Mouse (Mus musculus) adrenal gland (tissue): ENCODE results near the gene Tacc2.

Source experiments
- intact Hi-C: fragments of 180-260 bp; cut with DNase I; formaldehyde crosslinking; loops from one replicate; pipeline ENCODE4 v1.15.1; 2025

The Tacc2 gene

DNA sequence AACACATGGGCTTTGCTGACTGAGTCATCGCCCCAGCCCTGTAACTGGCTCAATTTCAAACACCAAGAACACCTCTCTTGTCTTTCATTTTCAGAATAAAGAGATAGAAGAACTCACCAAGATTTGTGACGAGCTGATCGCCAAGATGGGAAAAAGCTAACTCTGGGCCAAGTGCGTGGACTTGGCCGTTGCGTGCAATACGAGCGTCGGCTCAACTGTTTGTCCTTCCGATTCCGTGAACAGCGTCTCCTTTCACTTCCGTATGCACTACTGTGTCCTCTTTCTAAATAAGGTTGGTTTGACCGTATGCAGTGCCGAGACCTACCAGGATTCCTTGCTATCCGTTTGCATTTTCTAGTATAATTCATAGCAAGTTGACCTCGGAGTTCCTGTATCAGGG, 186.9 kb downstream of the Tacc2 start:
- intact Hi-C loops, result loop anchor here (5.0 kb wide), 2 partner anchors 87 to 232 kb away; no protein-coding TSS in a partner anchor

DNA sequence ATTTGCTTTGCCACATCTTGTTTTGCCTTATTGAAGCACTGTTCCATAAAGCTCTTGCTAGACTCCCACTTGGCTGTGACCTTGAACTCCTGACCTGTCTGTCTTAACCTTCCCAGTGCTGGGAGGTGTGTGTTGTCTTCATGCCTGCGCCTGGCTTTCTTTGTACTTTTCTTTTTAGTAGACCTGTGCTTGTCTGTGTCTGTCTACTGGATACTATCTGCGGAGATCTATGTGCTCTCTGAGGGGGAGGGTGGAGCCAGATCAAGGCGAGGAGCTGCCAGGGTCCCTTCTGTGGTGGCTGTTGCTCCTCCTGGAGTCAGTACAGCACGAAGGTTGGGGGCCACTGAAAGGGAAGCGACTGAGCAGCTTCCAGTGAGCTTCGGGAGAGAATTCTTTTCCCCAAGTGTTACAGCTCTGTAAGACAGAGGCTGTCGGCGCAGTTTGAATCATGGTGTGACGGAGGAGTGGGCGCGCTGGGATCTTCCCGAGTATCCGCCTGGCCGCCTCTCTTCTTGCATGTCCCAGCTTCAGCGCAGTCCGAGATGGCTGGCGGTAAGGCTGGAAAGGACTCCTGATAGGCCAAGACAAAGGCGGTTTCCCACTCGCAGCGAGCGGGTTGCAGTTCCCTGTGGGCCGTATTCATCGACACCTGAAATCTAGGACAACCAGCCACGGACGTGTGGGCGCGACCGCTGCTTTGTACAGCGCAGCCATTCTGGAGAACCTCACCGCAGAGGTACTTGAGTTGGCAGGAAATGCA, 189.4 kb downstream of the Tacc2 start:
- intact Hi-C loops, result no loop called here

DNA sequence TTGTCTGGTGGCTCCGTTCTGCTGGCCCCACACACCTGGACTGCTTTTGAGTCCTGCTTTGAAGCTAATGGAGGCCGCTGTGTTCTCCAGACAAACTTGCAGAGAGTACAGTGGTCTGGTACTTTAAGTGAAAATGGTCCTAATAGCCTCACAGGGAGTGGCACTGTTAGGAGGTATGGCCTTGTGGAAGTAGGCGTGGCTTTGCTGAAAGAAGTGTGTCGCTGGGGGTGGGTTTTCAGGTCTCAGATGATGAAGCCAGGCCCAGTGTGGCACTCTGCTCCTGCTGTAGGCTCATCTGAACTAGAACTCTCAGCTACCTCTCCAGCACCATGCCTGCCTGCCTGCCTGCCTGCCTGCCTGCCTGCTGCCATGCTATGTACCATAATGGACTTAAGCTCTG, 190.9 kb downstream of the Tacc2 start:
- intact Hi-C loops, result loop anchor here (2.0 kb wide), 1 partner anchor 147 kb away; no protein-coding TSS in a partner anchor

GRCm38 (mm10) chr7:130770707-130771106, 193.5 kb downstream of the Tacc2 start:
- intact Hi-C loops, result no loop called here

GRCm38 (mm10) chr7:130773171-130773830, 196.1 kb downstream of the Tacc2 start:
- intact Hi-C loops, result loop anchor here (2.0 kb wide), 1 partner anchor 54 kb away; no protein-coding TSS in a partner anchor

DNA sequence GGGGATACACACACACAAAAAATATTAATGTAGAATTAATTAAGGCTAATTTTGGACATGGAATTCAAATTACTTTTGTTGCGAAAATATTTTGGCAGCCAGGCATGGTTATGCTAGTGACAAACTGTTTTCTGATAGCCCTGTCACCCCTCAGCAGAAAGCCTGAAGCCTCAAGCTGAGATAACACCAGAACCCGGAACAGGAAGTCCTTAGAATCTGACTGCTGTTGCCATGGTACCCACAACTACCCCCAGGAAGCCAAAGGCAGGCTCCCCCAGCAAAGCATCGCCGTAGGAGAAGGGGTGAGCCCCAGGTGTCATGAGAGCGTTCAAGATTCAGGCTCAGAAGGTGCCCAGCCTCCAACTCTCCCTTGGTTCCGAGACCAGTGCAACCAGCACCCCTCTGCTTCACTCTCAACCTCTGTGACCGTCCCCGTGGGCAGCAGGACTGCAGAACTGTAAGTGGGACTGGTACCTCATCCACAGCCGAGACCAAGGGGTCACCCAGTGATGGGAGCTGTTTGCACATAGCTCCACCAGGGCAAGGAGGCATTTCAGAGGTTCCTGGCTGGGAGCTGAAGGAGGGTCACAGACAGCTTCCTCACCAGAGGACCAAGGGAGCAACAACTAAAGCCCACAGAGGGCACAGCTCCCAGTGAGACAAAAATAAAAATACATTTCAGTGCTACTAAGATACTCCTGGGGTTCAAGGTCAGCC, 196.8 kb downstream of the Tacc2 start, which contains the start of gene Btbd16:
Btbd16 (plus strand) TSS at position 156 of the 717 bp plus-strand sequence.
- intact Hi-C loops, result loop anchor here (2.0 kb wide), 1 partner anchor 53 kb away; no protein-coding TSS in a partner anchor

DNA sequence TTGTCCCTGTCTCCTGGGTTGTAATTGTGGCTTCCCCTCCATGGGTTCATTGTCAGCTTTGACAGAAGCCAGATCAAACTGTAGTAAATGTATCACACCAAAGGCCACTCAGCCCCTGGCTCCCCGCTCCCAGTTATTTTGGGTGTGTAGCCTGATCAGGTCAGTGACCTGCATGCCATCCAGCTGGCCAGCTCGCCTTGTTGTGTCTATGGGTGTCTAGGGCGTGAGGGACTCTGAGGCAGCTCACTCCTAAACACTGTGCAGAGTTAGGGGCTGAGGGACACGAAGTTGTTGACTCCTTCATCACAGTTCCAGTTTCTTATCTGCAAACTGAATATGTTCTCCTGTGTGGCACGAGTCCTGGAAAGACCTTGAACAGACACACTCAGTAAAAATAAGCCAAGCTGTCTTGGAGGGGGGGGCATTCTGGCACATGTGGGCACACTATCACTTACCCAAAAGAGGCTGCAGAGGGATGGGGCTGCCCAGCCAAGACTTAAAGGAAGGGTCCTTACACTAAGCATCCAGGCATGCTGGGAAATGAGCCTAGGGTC, 203.7 kb downstream of the Tacc2 start:
- intact Hi-C loops, result no loop called here

DNA sequence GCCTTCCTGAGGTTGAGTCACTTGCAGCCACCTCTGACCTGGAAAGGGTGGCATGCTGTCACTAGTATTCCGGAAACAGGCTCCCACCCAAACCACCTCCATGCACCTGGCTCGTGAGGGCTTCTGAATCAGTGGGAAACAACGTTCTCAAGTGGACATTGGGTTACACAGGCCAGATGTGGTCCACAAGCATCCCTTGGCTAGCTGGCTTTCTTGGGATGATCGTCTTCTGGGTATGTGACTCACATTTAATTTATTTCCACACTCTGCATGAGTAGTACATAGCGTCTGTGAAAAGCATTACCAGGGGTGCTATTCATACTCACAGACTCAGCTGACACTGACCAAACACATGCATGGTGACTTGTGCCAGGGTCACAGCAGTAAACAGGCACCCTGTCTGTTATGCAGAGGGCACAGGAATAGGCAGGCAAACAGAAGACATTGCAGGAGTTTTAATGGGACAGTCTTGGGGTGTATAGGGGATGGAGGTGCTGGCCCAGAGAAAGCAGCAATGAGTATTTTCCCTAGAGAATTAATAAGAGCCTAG, 205.3 kb downstream of the Tacc2 start:
- intact Hi-C loops, result no loop called here

DNA sequence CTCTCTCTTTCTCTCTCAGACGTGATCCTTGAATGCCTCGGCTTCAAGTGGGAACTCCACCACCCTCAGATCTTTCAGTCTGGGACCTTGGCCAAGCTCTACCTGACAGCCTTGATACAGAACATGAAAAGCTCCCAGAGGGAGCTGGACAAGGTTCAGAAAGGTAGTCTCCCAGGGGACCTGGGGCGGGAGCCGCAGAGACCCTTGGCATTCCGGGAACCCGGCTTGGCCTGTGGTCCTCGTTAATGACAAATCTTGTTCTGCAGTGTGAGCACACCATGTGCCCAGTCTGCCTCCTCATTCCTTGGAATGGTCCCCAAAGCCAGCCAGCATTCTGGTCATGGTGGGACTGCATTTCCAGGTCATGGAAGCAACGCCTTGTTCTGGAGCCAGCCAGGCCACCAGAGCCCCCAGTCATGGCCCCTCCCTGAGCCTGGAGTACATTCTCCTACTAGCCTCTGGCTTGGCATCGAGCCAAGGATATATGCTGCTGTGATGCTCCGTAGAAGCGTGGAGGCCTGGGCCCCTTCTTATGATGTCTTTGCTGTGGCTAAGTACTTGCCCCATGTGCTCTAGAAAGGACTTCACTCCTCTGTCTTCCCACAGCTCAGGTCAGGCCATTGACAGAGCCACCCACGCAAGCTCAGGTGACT, 208.8 kb downstream of the Tacc2 start:
- intact Hi-C loops, result no loop called here

- intact Hi-C loops, result no loop called here
These were observed 209.5 kb downstream of the Tacc2 start for GRCm38 (mm10) chr7:130786708-130787107.

DNA sequence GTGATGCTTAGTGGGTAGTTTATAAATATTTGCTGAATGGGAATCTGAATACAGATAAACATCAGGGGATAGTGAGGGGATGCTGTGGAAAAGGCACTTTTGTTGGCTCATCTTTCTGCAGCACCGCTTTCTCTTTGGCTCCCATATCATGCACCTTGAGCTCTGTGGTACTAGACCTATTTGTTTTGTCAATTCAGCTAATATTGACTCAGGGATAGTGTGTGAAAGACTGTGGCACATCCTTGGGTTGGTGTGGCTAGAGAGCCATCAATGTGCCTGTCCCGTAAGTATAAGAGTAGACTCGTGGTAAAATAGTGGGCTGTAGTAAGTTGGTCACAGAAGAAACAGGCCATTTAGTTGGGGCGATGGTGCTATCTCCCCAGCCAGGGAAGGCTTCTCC, 210.3 kb downstream of the Tacc2 start:
- intact Hi-C loops, result no loop called here

GRCm38 (mm10) chr7:130788950-130789349, 211.7 kb downstream of the Tacc2 start:
- intact Hi-C loops, result no loop called here

- intact Hi-C loops, result no loop called here
These were observed 212.2 kb downstream of the Tacc2 start for GRCm38 (mm10) chr7:130789456-130789855.

DNA sequence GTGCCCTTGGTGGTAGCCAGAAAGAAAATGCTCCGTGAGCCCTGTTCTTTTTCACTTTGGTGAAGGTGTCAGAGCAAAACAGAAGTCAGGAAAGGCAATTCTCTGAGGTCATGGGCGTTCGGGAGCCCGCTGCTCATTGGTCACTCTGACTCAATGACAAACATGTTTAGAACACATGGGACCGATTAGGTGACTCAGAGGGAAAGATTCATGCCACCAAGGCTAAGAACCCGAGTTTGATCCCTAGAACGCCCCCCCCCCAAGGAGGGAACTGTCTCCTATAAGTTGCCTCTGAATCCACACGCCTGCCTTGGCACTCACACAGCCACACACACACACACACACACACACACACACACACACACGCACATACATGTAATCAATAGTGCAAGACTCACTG, 216.4 kb downstream of the Tacc2 start:
- intact Hi-C loops, result no loop called here

GRCm38 (mm10) chr7:130796786-130797185, 219.5 kb downstream of the Tacc2 start:
- intact Hi-C loops, result no loop called here

DNA sequence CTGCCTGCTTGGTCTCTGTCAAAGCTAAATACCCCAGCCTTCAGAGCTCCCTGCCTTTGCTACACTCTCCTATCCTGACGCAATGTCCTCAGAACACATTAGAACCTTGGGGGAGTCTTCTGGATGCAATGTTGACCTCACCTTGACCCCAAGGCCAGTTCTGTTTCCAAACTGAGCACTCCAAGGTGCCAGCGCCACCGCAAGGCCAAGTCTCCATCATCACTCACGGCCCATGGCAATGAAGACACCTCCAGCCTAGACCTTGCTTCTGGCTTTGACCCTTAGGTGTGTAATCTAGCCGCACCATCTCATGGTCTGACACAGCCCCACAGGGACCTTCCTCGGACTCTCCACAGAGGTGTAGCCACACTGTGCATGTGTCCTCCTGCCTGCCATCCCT, 220.3 kb downstream of the Tacc2 start:
- intact Hi-C loops, result no loop called here

GRCm38 (mm10) chr7:130799418-130799817, 222.2 kb downstream of the Tacc2 start:
- intact Hi-C loops, result no loop called here

- intact Hi-C loops, result no loop called here
These were observed 223.4 kb downstream of the Tacc2 start for GRCm38 (mm10) chr7:130800681-130801080.

DNA sequence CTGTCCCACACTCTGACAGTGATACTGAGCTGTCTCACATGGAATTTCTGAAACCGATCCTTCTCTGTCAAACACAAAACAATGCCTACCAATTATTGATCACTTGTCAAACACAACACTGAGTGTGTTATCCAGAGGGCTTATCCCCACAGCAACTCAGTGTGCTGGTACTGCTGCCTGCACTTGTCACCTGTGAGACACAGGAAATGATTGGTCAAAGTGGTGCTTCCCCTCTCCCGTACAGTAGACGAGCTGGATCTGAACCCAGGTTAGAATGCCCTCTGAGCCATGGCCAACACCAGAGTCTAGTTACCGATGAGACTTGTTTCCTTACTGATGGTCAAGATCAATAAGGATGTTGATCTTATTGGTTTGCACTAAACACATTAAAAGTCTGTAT, 224.6 kb downstream of the Tacc2 start:
- intact Hi-C loops, result no loop called here

DNA sequence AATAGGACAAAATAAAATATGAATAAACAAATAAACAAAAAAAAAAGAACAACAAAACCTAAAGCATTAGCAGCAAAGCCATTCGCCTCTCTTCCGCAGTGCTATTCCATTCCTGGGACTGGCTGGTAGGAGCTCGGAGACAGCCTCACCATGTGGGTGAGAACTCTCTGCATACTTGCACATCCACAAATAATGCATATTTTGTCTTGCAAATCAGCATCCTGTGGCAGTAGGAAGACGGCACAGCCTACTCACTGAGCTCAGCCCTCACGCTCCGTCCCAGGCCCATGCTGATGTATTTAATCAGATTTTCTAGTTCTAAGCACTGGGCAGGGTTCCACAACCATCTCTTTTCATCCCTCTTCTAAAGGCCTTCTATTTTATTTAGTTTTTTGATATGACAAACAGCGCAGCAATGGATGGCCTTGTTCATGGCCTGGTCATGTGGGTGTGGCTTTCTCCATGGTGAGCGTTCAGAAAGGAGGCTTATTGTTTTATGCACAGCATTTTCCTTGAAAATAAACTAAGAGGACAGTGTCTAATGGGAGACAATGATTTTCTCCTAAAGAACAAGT, 226.1 kb downstream of the Tacc2 start:
- intact Hi-C loops, result no loop called here
